Mouse (Mus musculus) erythroblast, adult 5-6 weeks (primary cell): Measurements from ENCODE around the gene Thoc7. TPM values are rescaled to one million over a fixed set of nuclear protein-coding genes. Genes with fewer than 3 reads are reported as not detected.
"Not testable (repeated sequence)": the region's sequence is repeated elsewhere in the genome, so short reads cannot be mapped to it uniquely, and the experiment has no call there.

Experiments used
- ATAC-seq: replicated peaks from 2 replicates; pipeline ENCODE4 v1.8.0; 2016; ENCODE audit warnings: moderate number of reproducible peaks, mild to moderate bottlenecking, moderate TSS enrichment, inconsistent platforms; ENCODE audit not compliant: poor library complexity, low FRiP score, severe bottlenecking
- total RNA-seq, 2 experiments: library from RNA; stranded (forward) in 1 of 2; stranded (reverse) in 1 of 2; fragments of 150-400 nt in 1 of 2; fragments of 200-764, 138-1000 nt in 1 of 2; gene quantifications; 2 replicates each; pipeline versions ENCODE4 v1.2.3 to v1.2.4; 2015 to 2017; ENCODE audit warnings: low replicate concordance in 2 of 2

Thoc7 gene
- total RNA-seq (2015; ENCODE audit: low replicate concordance) (44.8 and 92.2 TPM in 2 replicates), total RNA-seq (2017; ENCODE audit: low replicate concordance) (69.8 and 91.3 TPM in 2 replicates)

DNA sequence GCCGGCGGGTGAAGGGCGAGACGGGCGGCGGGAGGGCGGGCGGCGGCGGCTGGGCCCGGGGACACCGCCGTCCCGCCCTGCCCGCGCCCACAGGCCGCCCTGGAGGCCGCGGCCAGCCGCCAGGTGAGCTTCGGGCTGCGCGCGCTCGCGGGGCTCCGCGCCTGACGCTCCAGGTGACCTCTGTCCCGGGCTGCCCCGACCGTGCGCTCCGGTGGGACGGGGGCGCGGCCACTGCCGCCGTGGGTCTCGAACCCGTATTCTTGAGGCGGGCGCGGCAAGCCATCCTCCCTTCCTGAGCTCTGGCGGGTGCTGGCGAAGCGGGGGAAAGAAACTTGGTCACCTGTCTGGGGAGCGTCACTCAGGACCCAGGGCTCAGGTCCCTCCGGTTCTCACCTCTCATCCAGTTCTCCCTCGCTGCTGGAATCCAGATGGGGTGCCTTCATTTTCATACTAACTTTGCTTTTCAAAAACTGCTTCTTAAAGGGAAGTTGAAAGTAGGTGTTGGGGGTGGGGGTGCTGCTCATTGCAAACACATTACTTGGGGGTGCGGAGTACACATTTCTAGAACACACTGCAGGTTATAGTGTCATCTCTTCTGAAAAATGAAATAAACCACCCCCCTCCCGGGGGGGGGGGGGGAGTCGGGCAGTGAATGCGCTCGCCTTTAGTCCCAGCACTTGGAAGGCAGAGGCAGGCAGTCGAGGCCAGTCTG, at the start of gene Thoc7, which contains the start of gene Atxn7:
Thoc7 (minus strand) TSS at position 452 of the 712 bp plus-strand sequence.
Atxn7 (plus strand) TSS at position 40 of the 712 bp plus-strand sequence.
- ATAC-seq = peak; percentile 48

DNA sequence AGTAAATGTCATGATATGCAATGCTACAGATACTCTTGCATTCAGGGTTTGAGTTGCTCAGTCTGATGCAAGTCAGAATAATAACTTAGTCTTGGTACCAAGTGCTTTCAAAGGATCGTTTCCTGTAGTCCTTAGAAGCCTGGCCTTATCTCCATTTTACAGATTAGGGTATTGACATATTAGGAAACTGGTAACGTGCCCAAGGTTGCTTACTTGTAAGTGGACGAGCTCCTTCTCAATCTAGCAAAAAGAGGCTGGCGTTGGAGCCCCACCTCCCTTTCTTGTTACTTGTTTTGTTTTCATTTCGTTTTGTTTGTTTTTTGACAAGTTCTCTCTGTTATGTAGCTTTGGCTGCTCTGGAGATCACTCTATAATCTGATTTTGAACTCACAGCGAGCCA, 48.1 kb upstream of the Thoc7 start:
- ATAC-seq = no peak

DNA sequence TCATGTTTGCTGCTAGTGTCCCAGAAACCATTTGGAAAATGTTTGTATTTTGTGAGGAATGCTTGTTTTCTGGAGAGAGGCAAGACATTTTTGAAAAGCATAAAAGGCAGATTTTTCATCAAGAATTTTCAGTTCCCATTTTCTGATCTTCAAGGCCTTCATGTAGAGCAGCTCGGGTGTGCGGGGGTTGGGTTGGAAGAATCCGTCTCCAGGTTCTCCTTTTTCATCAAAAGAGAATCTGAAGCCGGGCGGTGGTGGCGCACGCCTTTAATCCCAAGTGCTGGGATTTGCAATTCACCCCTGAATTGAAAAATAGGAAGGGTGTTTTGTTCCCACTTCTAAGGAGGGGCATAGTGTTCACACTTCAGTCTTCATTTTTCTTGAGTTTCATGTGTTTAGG, 41.1 kb upstream of the Thoc7 start:
- no peak for ATAC-seq

DNA sequence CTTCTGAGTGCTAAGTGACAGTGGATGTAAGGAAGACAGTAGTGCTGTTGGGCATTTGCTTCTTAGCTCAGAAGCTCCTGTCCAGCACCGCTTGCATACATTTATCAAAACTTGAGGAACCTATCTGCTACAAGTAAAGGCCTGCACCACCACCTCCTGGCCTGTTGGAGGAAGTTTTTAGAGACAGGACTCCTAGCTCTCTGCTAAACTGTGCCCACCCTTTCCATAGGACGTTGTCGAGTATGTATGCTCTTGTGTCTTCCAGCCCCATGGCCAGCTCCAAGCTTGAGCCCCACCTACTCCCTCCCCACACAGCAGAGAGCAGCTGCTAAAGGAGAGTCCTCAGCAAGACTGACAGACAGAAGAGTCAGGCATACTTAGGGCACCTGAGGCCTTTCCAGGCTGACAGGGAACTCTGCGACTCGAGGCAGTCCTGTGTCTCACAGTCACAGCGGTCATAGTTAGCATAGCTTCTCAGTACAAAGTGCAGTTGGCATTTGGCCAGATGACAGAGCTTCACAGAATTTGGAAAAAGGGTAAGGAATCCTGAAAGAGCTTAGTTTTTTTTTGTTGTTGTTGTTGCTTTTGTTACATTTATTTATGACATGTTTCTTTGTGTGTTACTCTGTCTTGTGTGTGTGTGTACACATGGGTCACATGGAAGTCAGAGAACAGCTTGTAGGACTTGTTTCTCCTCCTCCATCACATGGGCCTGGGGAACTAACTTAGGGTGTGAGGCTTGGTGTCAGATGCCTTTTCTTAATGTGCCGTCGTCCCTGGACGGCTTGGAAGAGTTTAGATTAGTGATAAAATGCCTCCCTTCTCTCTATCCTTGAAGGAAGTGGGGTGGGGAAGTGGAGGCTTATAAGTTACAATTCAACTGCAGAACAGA, 33.8 kb upstream of the Thoc7 start:
- ATAC-seq = no peak

DNA sequence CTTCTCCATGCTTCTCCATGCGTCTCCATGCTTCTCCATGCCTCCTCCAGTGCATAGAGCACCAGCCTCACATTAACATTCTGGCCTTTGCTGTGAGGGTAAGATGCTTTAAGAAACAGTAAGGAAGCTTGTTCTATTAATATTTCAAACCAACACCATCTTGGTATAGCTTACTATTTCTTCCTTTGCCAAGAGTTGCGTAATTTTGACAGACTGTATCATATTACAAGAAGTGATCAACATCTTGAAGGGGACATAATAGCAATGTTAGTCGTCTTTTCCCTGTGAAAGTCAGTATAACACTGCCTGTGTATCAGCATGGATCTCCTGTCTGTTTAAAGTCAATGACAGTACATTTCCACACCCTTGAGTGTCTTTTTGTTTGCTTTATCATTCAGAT, 29.1 kb upstream of the Thoc7 start:
- ATAC-seq = no peak

DNA sequence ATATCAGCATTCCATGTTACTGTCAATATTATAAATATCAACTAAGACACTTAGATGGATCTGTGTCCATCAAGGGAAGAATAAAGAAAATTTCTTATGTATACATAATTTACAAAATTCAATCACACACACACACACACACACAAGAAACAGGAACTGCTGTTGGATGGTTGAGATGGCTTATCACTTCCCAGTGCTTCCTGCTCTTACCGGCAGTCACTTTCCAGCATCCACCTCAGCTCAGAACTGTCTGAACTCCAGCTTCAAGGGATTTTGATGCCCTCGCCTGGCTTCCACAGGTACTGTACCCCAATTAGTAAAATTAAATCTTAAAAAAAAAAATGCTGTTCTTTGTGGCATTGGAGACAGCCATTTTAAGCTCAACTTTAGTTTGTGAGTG, 26.7 kb upstream of the Thoc7 start:
- ATAC-seq = no peak

DNA sequence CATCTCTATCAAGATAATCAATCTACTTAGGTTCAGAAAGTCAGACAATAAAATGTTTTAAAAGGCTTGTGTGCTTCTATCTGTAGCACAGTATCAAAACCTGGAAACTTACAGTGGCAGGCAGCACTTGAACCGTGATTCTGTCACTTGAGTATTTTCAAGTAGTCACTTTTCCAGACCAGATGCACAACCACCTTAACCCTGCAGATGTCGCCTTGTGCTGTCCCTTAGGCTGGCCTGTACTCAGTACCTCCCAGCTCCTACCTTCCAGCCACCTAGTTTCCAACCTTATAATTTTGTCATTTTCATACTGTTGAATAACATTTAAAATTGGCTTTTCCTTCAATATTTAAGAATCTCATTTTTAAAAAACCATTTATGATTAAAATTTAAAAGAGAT, 20.5 kb upstream of the Thoc7 start:
- no peak for ATAC-seq

DNA sequence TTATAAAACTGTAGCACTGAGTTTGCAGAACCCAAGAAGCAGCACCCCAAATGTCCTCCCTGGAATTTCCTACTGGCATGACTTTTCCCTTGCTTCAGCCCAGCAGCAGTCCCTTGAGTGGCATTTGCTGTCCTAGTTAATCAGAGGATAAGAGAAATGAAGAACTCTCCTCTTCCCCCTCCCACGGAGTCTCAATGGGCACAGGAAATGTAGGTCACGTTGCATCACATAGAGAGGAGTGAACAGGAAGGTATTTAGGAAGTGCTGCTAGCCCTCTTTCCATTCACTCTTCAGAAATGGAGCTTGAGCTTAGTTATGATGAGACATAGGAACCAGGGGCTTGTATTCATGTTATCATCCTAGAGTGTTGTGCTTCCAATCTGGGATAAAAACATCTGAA, 19.6 kb upstream of the Thoc7 start:
- no peak for ATAC-seq

DNA sequence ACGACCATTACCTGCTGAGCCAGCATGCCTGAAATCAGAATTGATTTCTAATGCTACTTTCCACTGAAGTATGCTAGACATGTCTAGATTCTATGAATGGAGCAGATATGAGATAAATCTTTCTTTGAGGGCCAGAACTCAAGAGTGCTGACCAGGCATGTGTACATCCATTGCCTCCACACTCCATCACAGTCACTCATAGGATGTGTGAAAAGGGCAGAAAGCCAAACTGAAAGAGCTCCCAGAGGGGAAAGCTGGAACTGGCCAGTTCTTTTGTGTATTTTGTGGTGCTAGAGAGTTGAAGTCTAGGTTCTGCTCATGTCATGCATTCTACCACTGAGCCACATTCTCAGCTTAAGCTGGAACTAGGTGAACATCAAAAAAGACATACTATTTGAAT, 15.8 kb upstream of the Thoc7 start:
- no peak for ATAC-seq

DNA sequence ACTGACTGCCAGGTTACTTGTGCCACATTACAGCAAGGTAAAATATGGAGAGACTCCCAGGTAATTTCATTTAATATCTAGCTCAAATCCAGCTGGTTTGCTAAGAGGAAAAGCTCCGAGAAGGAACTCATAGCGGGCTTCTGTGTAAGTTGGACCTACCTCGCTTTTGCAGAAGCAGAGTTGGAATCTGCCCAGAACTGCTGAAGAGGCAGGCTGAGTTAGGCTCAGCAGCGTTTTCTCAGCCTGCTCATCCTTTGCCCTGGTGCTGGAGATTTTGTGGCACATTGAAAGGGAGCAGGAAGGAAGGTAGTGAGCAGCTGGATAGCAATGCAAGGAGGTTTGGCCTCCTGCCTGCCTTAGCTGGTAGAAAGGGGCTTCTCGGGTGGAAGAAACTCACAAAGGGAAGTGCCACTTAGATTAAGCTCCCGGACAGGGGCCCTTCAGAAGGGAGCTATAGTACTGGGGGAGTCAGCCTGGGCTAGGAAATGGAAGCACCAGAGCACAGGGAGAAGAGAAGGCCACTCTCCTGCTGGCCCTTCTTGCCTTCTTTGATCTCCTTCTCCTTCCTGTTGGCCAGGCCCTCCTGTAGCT, 10.1 kb upstream of the Thoc7 start:
- ATAC-seq = no peak

DNA sequence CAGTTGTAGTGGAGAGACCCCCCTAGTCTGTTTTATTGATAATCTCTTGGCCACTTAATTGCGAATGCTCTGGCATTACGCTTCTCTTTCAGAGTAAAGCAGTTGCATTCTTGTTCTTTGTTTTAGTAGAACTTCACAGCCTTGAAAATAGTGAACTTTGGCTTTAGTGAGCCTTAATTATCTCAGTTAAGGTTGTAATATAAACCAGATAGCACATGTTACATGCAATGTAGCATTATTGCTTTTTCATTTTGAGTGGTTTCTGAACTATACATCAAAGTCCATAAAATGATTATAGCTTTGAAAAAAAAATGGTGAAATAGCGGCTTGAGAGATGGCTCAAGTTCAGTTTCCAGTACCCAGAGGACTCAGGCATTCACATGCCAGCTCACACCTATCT, 8.9 kb upstream of the Thoc7 start:
- no peak for ATAC-seq

DNA sequence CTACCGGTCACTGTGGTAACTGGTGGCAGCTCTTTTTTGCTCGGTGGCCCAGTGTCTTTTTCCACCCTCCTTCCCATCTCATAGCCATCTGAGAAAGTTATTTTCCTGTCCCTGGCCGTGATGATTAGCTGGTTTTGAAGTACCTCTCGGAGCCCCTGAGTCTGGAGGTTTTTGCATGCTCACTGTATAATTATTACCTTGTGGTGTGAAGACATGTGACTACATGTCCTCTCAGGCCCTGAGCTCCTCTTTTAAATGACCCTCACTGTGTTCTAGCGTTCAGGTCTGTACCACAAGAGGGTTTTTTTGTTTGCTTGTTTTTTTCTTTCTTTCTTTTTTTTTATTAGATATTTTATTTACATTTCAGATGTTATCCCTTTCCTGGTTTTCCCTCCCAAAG, 6.8 kb upstream of the Thoc7 start:
- no peak for ATAC-seq

DNA sequence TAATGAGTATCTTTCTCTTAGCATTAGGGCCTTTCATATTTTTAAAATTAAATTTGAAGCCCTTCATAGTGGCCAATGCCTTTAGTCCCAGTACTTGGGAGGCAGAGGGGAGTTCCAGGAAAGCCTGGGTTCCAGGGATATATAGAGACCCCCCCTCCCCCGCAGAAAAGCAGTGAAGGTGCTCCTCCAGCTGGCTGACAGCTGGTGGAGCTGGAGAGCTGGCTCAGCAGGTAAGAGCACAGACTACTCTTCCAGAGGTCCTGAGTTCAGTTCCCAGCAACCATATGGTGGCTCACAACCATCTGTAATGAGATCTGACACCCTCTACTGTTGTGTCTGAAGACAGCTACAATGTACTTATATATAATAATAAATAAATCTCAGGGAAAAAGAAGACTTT, 6.0 kb upstream of the Thoc7 start:
- no peak for ATAC-seq

DNA sequence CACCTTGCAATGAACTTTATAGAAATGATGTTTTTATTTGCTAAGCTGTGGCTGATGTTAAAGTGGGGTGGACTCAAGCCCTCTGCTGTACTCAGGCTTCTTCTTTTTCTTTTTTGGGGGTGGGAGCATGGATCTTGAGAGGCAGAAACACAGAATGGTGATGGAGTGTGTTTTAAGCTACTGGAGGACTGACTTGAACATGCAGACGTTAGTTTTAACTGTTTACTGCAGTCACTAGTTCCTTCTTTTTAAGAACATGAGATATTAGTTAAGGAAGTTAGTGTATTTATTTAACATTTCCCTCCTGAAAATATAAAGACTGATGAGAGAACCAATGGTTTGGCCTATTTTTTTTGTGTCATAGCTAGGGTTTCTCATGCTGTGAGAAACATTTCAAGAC, 1.9 kb upstream of the Thoc7 start:
- no peak for ATAC-seq

DNA sequence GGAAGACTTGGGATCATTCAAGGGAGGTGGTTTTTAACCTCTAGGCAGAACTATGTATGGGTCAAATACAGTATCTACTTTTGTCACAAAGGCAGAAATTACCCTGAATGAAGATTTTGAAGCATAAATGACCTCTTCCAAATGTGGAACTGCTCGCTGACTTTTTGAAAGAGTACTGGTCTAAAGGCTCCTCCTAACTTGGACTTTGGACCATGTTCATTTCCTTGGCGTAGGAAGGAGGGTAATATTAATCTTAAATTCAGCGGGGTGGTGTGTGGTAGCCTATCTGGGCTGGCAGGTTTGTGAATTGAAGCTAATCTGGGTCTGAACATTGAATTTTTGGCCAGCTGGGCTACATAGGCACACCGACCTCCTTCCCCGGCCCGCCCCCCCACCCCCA, 824 bp upstream of the Thoc7 start:
- ATAC-seq = no peak

DNA sequence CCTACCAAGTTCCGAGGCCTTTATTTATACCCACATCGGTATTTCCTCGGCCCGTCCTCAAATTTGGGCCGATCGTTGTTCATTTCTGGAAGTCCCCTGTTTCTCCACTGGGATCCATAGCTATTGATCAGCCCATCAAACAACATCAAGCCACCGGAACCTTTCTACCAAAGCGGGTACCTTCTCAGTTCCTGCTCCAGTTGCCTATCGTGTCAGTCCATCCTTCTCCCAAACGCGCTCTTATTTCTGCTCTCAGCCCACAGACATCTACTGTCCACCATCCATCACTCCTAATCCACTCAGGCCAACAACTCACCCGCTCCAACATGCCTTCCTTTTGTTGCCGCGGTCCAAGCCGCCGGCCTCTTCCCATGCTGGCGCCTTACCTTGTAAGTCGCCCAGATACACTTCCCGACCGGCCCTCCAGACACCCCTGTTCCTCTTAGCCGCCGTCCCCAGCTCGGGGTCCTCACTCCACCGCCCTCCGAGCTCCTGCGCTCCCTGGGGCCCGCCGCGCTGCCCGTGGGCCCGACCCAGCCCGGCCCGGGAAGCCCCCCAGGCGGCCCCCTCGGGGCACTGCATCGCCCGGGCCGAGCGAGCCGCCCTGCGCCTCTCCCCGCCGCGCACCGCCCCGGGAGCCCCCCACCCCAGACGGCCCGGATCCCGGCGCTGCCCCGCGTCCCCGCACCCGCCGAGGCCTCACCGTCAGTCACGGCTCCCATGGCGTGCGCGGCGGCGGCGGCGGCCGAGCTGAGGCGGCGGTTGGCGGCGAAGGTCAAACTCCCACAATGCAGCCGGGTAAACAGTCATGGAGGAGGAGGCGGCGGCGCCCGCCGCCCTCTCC, 948 bp downstream of the Thoc7 start:
- ATAC-seq = peak; percentile 60

DNA sequence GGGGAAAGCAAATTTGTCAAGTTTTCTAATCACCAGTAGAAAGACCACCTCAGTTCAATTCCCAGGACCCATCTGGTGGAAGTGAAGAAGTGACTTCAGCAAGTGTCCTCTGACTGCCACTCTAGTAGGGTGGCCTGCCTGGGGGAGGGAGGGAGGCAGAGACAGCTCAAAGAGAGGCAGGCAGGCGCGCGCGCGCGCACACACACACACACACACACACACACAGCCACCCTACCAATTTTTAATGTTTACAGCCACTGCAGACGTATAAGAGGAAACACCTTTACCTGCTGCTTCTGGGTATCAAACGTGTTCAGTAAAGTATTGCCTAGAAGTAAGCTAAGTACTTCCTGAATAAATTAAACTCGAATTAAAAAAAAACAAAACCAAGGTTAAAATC, 1.6 kb downstream of the Thoc7 start:
- peak; percentile 76 for ATAC-seq

DNA sequence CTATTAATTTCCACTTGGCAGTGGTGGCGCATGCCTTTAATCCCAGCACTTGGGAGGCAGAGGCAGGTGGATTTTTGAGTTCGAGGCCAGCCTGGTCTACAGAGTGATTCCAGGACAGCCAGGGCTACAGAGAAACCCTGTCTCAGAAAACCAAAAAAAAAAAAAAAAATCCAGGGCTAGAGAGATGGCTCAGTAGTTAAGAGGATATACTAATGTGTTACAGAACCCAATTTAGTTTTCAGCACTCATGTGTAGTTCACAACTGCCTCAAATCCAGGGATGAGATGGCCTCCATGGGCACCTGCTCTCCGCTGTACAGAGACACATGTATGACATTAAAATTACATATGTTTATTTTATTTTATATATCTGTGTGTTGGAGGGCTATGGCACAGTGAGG, 9.5 kb downstream of the Thoc7 start:
- not testable (repeated sequence) for ATAC-seq

DNA sequence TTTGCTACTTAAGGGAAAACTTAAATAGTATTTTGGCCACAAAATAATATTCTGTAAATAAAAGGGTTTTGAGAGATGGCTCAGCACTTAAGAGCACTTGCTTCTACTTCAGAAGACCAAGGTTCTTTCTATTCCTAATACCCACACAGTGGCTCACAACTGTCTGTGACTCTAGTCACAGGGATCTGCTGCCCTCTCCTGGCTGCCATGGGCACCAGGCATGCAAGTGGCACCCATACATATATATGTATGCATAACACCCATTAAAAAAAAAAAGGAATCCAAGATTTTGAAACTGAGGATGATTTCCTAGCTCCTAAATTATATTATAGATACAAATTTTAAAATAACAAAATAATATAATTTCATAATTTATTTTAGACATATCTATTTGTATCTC, 11.3 kb downstream of the Thoc7 start:
- ATAC-seq = peak; percentile 73

DNA sequence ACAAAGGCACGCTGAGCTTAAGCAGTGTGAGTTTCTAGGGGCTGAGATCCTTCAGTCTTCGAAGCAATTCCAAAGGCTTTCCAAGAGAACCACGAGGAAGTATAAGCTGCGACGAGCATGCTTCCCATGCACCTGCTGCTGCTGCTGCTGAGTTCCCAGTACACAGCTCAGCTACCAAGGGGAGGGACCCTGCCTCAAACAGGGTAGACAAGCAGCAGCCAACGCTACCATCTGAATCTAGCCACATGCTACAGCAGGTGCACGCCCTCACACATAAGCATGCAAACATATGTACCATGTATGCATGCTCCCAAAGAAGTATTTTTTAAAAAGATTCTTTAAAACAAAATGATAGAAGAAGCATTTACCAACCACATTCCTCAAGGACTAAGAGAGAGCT, 13.3 kb downstream of the Thoc7 start:
- ATAC-seq = no peak
